Mouse (Mus musculus) urinary bladder, adult 2 months (tissue): Measurements from ENCODE around the gene Hoxb7. TPM values are rescaled to one million over a fixed set of nuclear protein-coding genes. Genes with fewer than 3 reads are reported as not detected.

Experiments used
- DNase-seq: peaks from one replicate; pipeline ENCODE4 v3.0.0; 2022; ENCODE audit warnings: low spot score
- polyA plus RNA-seq: library from polyadenylated mRNA; depleted of rRNA; stranded (reverse); fragments of >200 nt; gene quantifications from 2 replicates; pipeline ENCODE4 v1.2.3, GENCODE M21; 2012; rRNA removed

Gene Hoxb7
- polyA plus RNA-seq = 9.5 and 9.6 TPM in 2 replicates

- no peak for DNase-seq
Observed at GRCm38 (mm10) chr11:96285771-96286738, at the start of gene Hoxb7. Gene Hoxb7, plus strand, starts transcription at chr11:96286623.

- DNase-seq = no peak
Observed at GRCm38 (mm10) chr11:96240211-96240610, 46.2 kb upstream of the Hoxb7 start.

GRCm38 (mm10) chr11:96250901-96251300 is 35.5 kb upstream of the Hoxb7 start:
- DNase-seq = no peak

GRCm38 (mm10) chr11:96251480-96252031 is 34.9 kb upstream of the Hoxb7 start:
- DNase-seq = no peak

GRCm38 (mm10) chr11:96252541-96253120 is 33.8 kb upstream of the Hoxb7 start:
- no peak for DNase-seq

GRCm38 (mm10) chr11:96254221-96254620 is 32.2 kb upstream of the Hoxb7 start:
- DNase-seq = no peak

GRCm38 (mm10) chr11:96255111-96255995 is 31.1 kb upstream of the Hoxb7 start:
- DNase-seq = no peak

GRCm38 (mm10) chr11:96255996-96256445 is 30.4 kb upstream of the Hoxb7 start:
- no peak for DNase-seq

- DNase-seq = no peak
Observed at GRCm38 (mm10) chr11:96257141-96257540, 29.3 kb upstream of the Hoxb7 start.

- no peak for DNase-seq
Observed at GRCm38 (mm10) chr11:96259038-96259437, 27.4 kb upstream of the Hoxb7 start.

GRCm38 (mm10) chr11:96259511-96259910 is 26.9 kb upstream of the Hoxb7 start:
- no peak for DNase-seq

GRCm38 (mm10) chr11:96260310-96260970 is 26.0 kb upstream of the Hoxb7 start:
- no peak for DNase-seq

- DNase-seq = peak; percentile 60
Observed at GRCm38 (mm10) chr11:96261323-96261890, 25.0 kb upstream of the Hoxb7 start.

- no peak for DNase-seq
Observed at GRCm38 (mm10) chr11:96262262-96262830, 24.1 kb upstream of the Hoxb7 start.

GRCm38 (mm10) chr11:96263636-96264389 is 22.6 kb upstream of the Hoxb7 start:
- DNase-seq = no peak

GRCm38 (mm10) chr11:96264390-96265020 is 21.9 kb upstream of the Hoxb7 start:
- no peak for DNase-seq

GRCm38 (mm10) chr11:96265954-96266353 is 20.5 kb upstream of the Hoxb7 start:
- no peak for DNase-seq

GRCm38 (mm10) chr11:96267021-96267920 is 19.2 kb upstream of the Hoxb7 start:
- DNase-seq = no peak
